Mouse (Mus musculus) CD8-positive naive resting alpha-beta T cell, adult 57 days (primary cell): Measurements from ENCODE around the gene Flad1. TPM values are rescaled to one million over a fixed set of nuclear protein-coding genes. Genes with fewer than 3 reads are reported as not detected.

Source experiments
- total RNA-seq: library from RNA; stranded (reverse); gene quantifications from one replicate; pipeline ENCODE4 v1.2.4, GENCODE M21; 2023

Flad1 gene
- total RNA-seq: 29.3 TPM

GRCm38 (mm10) chr3:89411490-89412393 is at the start of gene Flad1:
Flad1 (minus strand) TSS chr3:89411870.

GRCm38 (mm10) chr3:89454401-89455177 is 42.9 kb upstream of the Flad1 start, which contains the start of gene Pmvk:
Pmvk (plus strand) TSS chr3:89454541.

GRCm38 (mm10) chr3:89436176-89437113 is 24.8 kb upstream of the Flad1 start, which contains the start of gene Pbxip1:
Pbxip1 (plus strand) TSS chr3:89436706.

GRCm38 (mm10) chr3:89430171-89431159 is 18.8 kb upstream of the Flad1 start, which contains the start of gene Pygo2:
Pygo2 (plus strand) TSS chr3:89430214.

GRCm38 (mm10) chr3:89418170-89418860 is 6.6 kb upstream of the Flad1 start, which contains the start of the genes Cks1b and Shc1:
Cks1b (minus strand) TSS chr3:89418383.
Shc1 (plus strand) TSS chr3:89418443.

DNA sequence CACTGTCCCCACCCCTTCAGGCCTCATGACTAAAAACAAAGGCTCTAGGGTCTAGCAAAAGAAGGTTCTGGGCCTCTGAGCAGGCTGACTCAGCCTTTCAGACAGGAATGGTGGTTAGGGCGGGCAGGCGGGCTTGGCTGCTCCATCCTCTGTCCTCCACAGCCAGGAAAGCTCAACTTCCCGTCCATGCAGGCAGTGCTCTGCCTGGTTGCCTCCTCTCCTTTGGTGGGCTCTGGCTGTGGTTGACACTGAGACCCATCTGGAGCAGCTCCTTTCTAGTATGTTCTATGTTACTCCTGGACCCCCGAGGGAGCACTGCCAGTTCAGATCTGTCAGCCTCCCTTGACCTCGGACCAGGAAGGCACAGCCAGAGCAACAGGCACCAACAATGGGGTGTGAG is 9.0 kb downstream of the Flad1 start, which contains the start of gene Lenep:
TSS of gene Lenep (minus strand) at position 101 of the 400 bp plus-strand sequence.

GRCm38 (mm10) chr3:89394006-89394893 is 17.4 kb downstream of the Flad1 start, which contains the start of gene Zbtb7b:
Zbtb7b (minus strand) TSS chr3:89394776.

DNA sequence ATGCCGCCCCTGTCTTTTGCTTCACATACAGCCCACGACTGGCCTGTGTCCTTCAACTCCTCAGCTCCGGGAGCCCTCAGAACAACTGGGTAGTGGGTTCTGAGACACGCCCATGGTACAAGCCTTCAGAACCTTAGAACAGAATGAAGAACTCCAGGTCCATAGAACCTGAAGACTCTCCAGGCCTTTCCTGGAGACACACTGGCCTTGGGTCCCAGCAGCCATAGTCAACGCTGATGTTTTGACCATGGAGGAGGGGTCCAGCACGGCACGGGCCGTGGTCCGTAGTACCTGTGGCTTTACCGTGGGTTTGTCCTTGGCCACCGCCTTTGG is 46.6 kb downstream of the Flad1 start, which contains the start of gene Dcst1:
TSS of gene Dcst1 (minus strand) at position 101 of the 333 bp plus-strand sequence.

DNA sequence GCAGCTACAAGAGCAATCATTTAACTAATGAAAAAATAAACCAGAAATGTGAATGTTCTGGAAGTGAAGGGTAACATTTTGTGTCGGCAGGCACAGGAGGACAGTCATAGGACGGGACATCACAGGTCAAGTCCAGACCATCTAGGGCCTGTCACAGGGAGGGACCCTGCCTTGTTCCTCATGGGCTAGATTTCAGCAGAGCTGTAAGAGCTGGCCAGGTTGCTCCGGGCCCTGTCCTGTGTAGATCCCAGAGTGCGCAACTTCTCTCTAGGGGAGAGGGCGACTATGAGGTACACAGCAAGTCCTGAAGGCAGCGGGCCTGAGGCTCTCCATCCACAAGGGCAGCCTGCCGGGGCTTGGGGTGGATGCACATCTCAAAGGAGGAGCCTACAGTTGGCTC is 50.0 kb downstream of the Flad1 start, which contains the start of gene Dcst2:
TSS of gene Dcst2 (plus strand) at position 301 of the 400 bp plus-strand sequence.

Other genes with a start within 250 kb of the Flad1 start
- gene Clk2, start 247.1 kb downstream of the Flad1 start, total RNA-seq: 122 TPM
- gene Scamp3, start 234.4 kb downstream of the Flad1 start, total RNA-seq: 152 TPM
- gene Fam189b, start 228.7 kb downstream of the Flad1 start, total RNA-seq: 176 TPM
- 67.9 TPM for gene Gba, start 208.9 kb downstream of the Flad1 start, total RNA-seq
- 6.5 TPM for gene Thbs3, start 196.7 kb downstream of the Flad1 start, total RNA-seq
- 193 TPM for gene Mtx1, start 184.8 kb downstream of the Flad1 start, total RNA-seq
- gene Muc1, start 182.8 kb downstream of the Flad1 start, total RNA-seq: not detected
- 96.7 TPM for gene Krtcap2, start 165.9 kb downstream of the Flad1 start, total RNA-seq
- 1.5 TPM for gene Trim46, start 165.6 kb downstream of the Flad1 start, total RNA-seq
- gene Dpm3, start 152.5 kb downstream of the Flad1 start, total RNA-seq: 72.2 TPM
- gene Slc50a1, start 141.3 kb downstream of the Flad1 start, total RNA-seq: 126 TPM
- not detected for gene Efna1, start 130.7 kb downstream of the Flad1 start, total RNA-seq
- not detected for gene Efna3, start 88.9 kb downstream of the Flad1 start, total RNA-seq
- gene Efna4, start 73.8 kb downstream of the Flad1 start, total RNA-seq: not detected
- 2.8 TPM for gene Adam15, start 61.9 kb downstream of the Flad1 start, total RNA-seq
- not detected for gene Dcst2, start 49.9 kb downstream of the Flad1 start, total RNA-seq
- not detected for gene Dcst1, start 46.6 kb downstream of the Flad1 start, total RNA-seq
- gene Zbtb7b, start 17.1 kb downstream of the Flad1 start, total RNA-seq: 6.8 TPM
- gene Lenep, start 9.1 kb downstream of the Flad1 start, total RNA-seq: not detected
- gene Cks1b, start 6.5 kb upstream of the Flad1 start, total RNA-seq: 2.8 TPM
- gene Shc1, start 6.6 kb upstream of the Flad1 start, total RNA-seq: 95.4 TPM
- 48.9 TPM for gene Pygo2, start 18.3 kb upstream of the Flad1 start, total RNA-seq
- gene Pbxip1, start 24.8 kb upstream of the Flad1 start, total RNA-seq: 98.2 TPM
- gene Pmvk, start 42.7 kb upstream of the Flad1 start, total RNA-seq: 13.5 TPM
- not detected for gene Kcnn3, start 108.3 kb upstream of the Flad1 start, total RNA-seq